Mouse (Mus musculus): ENCODE results near the gene Uhrf1. TPM values are rescaled to one million over a fixed set of nuclear protein-coding genes. Genes with fewer than 3 reads are reported as not detected.
A peak's percentile ranks its signal among the peaks of the same experiment; 100 is the strongest.

Gene Uhrf1
- total and polyA plus RNA-seq, 2 experiments from 2014 or later = 4.7 to 10.0 TPM

DNA sequence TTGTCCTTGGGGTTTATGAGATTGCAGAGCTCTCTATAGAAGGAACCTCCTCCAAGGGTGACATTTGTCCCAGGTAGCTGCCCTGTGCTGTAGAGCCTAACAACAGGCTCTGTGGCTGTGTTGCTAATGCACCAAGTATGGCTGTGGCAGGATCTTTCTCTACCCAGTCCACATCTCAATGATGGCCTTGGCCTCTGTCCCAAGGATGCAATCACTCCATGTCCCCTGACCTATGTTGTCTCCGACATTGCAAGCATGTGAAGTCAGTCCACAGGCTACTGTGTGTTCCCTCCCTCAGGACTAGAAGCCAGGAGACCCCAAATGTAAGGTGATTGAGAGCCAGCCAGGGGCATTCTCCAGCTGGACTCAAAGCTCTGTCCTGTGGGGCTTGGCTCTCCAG is 56.7 kb downstream of the Uhrf1 start:
- Histone ChIP-seq H3K27ac (ENCODE audit: low read depth, low read length) (peak overlapping the region; percentile 57; the same call in 1 of the 2 replicates), H3K36me3 (ENCODE audit: insufficient read depth, low read length) (peaks cover 43% of the 10 kb centered on the region), H3K4me2 (ENCODE audit: low read depth, low read length, poor library complexity, severe bottlenecking) (no peak overlapping the region), H3K4me3 (ENCODE audit: low read depth, low read length) (no peak overlapping the region), H3K27me3 (ENCODE audit: insufficient read depth, low read length) (no peaks in the 10 kb centered on the region), H3K9me3 (ENCODE audit: low read length) (no peaks in the 10 kb centered on the region), H3K4me1 (ENCODE audit: insufficient read depth, low read length) (no peaks in the 10 kb centered on the region), H3K9ac (replicated peaks; ENCODE audit: low read length, poor library complexity, severe bottlenecking) (no peak overlapping the region)
- DNase-seq (ENCODE audit: low spot score) = no peak
- 68% methylated on average over 1 of the region's 1 CpGs for WGBS
- no peak for TF ChIP-seq CTCF (IDR thresholded peaks at IDR 0.05)
- no peak for ATAC-seq (ENCODE audit: low FRiP score)

DNA sequence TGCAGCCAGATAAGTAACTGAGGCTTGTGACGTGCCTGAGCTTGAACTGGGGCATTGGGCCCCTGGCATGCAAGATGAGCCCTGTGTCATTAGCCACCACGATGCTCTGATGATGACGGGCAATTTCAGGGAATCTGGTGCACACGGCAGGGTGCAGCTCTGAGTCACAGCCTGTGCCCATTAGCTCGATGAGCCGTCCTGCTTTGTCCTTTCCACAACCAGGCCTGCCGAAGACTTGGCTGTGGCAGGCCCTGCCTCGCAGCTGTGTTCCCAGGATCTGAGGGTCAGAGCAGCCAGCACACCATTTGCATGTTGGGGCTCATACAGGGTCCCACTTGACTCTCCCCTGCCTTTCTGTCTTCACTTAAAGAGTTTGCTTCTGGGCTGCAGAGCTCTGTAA is 57.3 kb downstream of the Uhrf1 start:
- H3K4me1 ChIP-seq (ENCODE audit: insufficient read depth, low read length) = 0 out of 2 replicates have a peak, but pooled peaks cover 1% of the 10 kb centered on the region
- no peak overlapping the region for H3K9ac ChIP-seq (replicated peaks; ENCODE audit: low read length, poor library complexity, severe bottlenecking)
- no peak overlapping the region for H3K4me2 ChIP-seq (ENCODE audit: low read depth, low read length, poor library complexity, severe bottlenecking)
- H3K4me3 ChIP-seq (ENCODE audit: low read depth, low read length) = no peak overlapping the region
- H3K36me3 ChIP-seq (ENCODE audit: insufficient read depth, low read length) = peaks cover 38% of the 10 kb centered on the region
- ATAC-seq (ENCODE audit: low FRiP score) = no peak
- H3K9me3 ChIP-seq (ENCODE audit: low read length) = no peaks in the 10 kb centered on the region
- DNase-seq (ENCODE audit: low spot score) = peak; percentile 84
- TF ChIP-seq CTCF (IDR thresholded peaks at IDR 0.05) = no peak
- no peaks in the 10 kb centered on the region for H3K27me3 ChIP-seq (ENCODE audit: insufficient read depth, low read length)
- WGBS = 47% methylated on average over 8 of the region's 8 CpGs
- H3K27ac ChIP-seq (ENCODE audit: low read depth, low read length) = peak overlapping the region; percentile 57; the same call in 1 of the 2 replicates

DNA sequence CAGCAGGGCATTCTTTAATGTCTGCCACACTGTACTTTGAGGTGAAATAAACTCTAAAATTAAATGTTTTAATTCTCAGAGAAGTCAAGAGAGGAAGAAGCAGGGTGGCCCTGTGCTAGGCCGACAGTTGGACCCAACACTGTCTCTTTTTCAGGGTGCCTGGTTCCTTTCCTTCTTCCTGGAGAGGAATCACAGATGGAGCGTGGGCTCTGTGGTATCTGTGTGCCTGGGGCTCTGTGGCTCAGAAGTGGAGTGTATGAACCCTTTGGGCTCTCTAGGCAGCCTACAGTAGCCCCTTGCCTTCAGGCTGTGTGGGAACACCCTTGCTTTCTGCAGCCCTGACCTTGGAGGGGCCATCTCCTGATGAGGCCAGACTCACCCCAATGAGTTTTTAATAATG is 58.4 kb downstream of the Uhrf1 start:
- Histone ChIP-seq H3K9ac (replicated peaks; ENCODE audit: low read length, poor library complexity, severe bottlenecking) (no peak overlapping the region), H3K27ac (ENCODE audit: low read depth, low read length) (no peak overlapping the region), H3K27me3 (ENCODE audit: insufficient read depth, low read length) (no peaks in the 10 kb centered on the region), H3K4me1 (ENCODE audit: insufficient read depth, low read length) (0 out of 2 replicates have a peak, but pooled peaks cover 4% of the 10 kb centered on the region), H3K4me3 (ENCODE audit: low read depth, low read length) (no peak overlapping the region), H3K9me3 (ENCODE audit: low read length) (no peaks in the 10 kb centered on the region), H3K4me2 (ENCODE audit: low read depth, low read length, poor library complexity, severe bottlenecking) (no peak overlapping the region), H3K36me3 (ENCODE audit: insufficient read depth, low read length) (peaks cover 27% of the 10 kb centered on the region)
- TF ChIP-seq CTCF (IDR thresholded peaks at IDR 0.05) = no peak
- 81% methylated on average over 2 of the region's 2 CpGs for WGBS
- ATAC-seq (ENCODE audit: low FRiP score) = no peak
- DNase-seq (ENCODE audit: low spot score) = no peak

DNA sequence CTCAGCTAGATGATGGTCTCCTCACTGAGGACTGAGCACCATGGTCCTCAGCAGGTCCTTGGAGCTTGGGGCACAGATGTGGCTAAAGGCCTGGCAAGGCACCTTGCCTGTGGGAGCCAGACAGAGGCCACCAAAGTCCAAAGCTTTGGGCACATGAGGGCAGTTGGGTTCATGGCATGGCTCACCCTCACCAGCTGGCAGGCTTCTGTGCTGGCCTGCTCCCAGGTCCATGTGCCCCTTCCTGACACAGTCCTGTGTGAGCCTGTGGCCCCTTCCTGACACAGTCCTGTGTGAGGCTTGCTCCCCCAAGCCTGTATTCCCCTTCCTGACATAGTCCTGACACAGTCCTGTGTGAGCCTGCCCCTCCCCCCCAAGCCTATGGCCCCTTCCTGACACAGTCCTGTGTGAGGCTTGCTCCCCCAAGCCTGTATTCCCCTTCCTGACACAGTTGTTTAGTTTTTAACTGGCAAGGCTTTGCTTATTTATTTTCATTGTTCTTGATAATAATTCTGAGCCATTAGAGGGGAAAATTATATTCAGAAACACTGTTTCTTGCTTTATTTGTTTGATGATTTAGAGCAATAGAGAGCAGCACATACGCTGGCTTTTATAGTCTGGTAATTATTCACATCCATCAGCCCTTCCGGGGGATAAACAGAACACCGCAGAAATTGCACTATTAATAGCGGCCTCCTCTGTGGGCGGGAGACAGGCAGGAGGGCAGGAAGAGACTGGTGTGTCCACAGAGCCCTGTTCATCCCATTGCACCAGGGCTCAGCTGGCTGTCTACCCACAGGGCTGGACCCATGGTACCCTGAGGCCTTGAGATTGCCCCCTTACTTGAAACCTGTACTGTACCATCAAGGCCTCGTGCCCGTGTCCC is 62.9 kb downstream of the Uhrf1 start:
- Histone ChIP-seq H3K4me3 (ENCODE audit: low read depth, low read length) (no peak overlapping the region), H3K9ac (replicated peaks; ENCODE audit: low read length, poor library complexity, severe bottlenecking) (no peak overlapping the region), H3K9me3 (ENCODE audit: low read length) (no peaks in the 10 kb centered on the region), H3K27me3 (ENCODE audit: insufficient read depth, low read length) (no peaks in the 10 kb centered on the region), H3K4me1 (ENCODE audit: insufficient read depth, low read length) (0 out of 2 replicates have a peak, but pooled peaks cover 4% of the 10 kb centered on the region), H3K4me2 (ENCODE audit: low read depth, low read length, poor library complexity, severe bottlenecking) (no peak overlapping the region), H3K27ac (ENCODE audit: low read depth, low read length) (peak overlapping the region; percentile 38; the same call in 1 of the 2 replicates), H3K36me3 (ENCODE audit: insufficient read depth, low read length) (peaks cover 37% of the 10 kb centered on the region)
- TF ChIP-seq CTCF (IDR thresholded peaks at IDR 0.05) = no peak
- peak; percentile 40 for DNase-seq (ENCODE audit: low spot score)
- no peak for ATAC-seq (ENCODE audit: low FRiP score)
- WGBS = 65% methylated on average over 7 of the region's 7 CpGs

DNA sequence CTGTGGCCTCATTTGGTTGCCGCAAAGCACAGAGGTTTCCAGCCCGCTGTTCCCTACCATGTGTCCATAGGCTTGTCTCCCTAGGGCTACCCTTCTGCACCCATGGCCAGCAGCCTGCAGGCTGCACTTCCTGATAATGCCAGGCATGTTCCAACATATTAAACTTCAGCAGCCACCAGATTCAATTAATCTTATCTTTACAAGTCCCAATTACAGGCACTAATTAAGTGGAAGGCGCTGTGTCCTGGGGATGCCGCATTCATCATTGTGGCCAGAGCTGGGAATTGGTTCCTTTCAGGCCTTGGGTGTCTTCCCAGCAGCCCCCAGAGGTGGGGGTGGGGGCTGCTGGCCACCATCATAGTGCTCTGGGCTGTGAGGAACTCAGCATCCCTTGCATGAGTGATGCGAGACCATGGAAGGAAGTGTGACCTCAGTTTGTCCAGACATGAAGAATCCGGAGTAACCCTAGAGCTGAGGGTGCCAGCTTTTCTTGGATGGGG is 65.2 kb downstream of the Uhrf1 start:
- no peak for TF ChIP-seq CTCF (IDR thresholded peaks at IDR 0.05)
- Histone ChIP-seq H3K4me2 (ENCODE audit: low read depth, low read length, poor library complexity, severe bottlenecking) (no peak overlapping the region), H3K9ac (replicated peaks; ENCODE audit: low read length, poor library complexity, severe bottlenecking) (no peak overlapping the region; the same call in 1 of the 2 replicates), H3K27me3 (ENCODE audit: insufficient read depth, low read length) (no peaks in the 10 kb centered on the region), H3K36me3 (ENCODE audit: insufficient read depth, low read length) (peaks cover 47% of the 10 kb centered on the region), H3K4me3 (ENCODE audit: low read depth, low read length) (no peak overlapping the region), H3K9me3 (ENCODE audit: low read length) (no peaks in the 10 kb centered on the region), H3K4me1 (ENCODE audit: insufficient read depth, low read length) (0 out of 2 replicates have a peak, but pooled peaks cover 4% of the 10 kb centered on the region), H3K27ac (ENCODE audit: low read depth, low read length) (no peak overlapping the region)
- WGBS = 80% methylated on average over 6 of the region's 6 CpGs
- DNase-seq (ENCODE audit: low spot score) = peak; percentile 28
- ATAC-seq (ENCODE audit: low FRiP score) = 0 out of 2 replicates have a peak, but pooled peaks have one; percentile 6

DNA sequence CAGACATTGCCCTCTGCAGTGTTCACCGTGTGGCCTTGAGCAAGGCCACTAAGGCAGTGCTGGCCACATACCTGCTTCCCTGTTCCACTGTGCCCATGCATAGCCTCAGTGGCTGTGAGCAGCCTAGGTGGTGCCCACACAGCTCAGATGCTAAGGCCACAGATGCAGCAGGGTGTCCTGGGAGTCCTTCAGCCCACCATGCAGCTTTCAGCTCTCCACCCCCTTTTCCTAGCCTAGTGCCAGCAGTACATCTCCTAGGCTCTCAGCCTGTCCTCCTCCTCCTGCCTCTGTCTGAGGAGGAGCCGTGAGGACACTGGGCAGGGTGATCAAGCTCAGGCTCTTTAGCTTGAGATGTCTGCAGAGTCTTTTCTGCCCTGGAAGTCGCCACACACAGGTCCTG is 67.0 kb downstream of the Uhrf1 start:
- TF ChIP-seq CTCF (IDR thresholded peaks at IDR 0.05) = no peak
- DNase-seq (ENCODE audit: low spot score) (no peak), ATAC-seq (ENCODE audit: low FRiP score) (no peak)
- Histone ChIP-seq H3K4me2 (ENCODE audit: low read depth, low read length, poor library complexity, severe bottlenecking) (no peak overlapping the region), H3K9me3 (ENCODE audit: low read length) (no peaks in the 10 kb centered on the region), H3K36me3 (ENCODE audit: insufficient read depth, low read length) (peaks cover 56% of the 10 kb centered on the region), H3K9ac (replicated peaks; ENCODE audit: low read length, poor library complexity, severe bottlenecking) (no peak overlapping the region), H3K27me3 (ENCODE audit: insufficient read depth, low read length) (no peaks in the 10 kb centered on the region), H3K27ac (ENCODE audit: low read depth, low read length) (no peak overlapping the region), H3K4me1 (ENCODE audit: insufficient read depth, low read length) (0 out of 2 replicates have a peak, but pooled peaks cover 4% of the 10 kb centered on the region), H3K4me3 (ENCODE audit: low read depth, low read length) (no peak overlapping the region)
- 91% methylated on average over 3 of the region's 3 CpGs for WGBS
